Mouse (Mus musculus) adrenal gland, postnatal 14 days (tissue): Measurements from ENCODE around the gene Ntn4. TPM values are rescaled to one million over a fixed set of nuclear protein-coding genes. Genes with fewer than 3 reads are reported as not detected.

Experiments used
- DNase-seq: peaks from one replicate; pipeline ENCODE4 v3.0.0; 2021; ENCODE audit warnings: mixed read lengths
- total RNA-seq: library from RNA; stranded (reverse); gene quantifications from 2 replicates; pipeline ENCODE4 v1.2.3, GENCODE M21; 2021

Ntn4 gene
- total RNA-seq, 1 experiment from 2014 or later, result 12.1 TPM

GRCm38 (mm10) chr10:93730514-93730913, 90.0 kb downstream of the Ntn4 start:
- no peak for DNase-seq

GRCm38 (mm10) chr10:93731248-93731691, 90.8 kb downstream of the Ntn4 start:
- DNase-seq, result no peak

- DNase-seq, result peak; percentile 79
Observed at GRCm38 (mm10) chr10:93736114-93736645, 95.7 kb downstream of the Ntn4 start.

GRCm38 (mm10) chr10:93737080-93737479, 96.6 kb downstream of the Ntn4 start:
- DNase-seq, result no peak

- no peak for DNase-seq
Observed at GRCm38 (mm10) chr10:93741446-93742096, 101.1 kb downstream of the Ntn4 start.

GRCm38 (mm10) chr10:93742097-93742446, 101.6 kb downstream of the Ntn4 start:
- DNase-seq, result no peak

GRCm38 (mm10) chr10:93742598-93742997, 102.1 kb downstream of the Ntn4 start:
- no peak for DNase-seq

GRCm38 (mm10) chr10:93749267-93750192, 109.0 kb downstream of the Ntn4 start:
- DNase-seq, result no peak

GRCm38 (mm10) chr10:93751302-93751701, 110.8 kb downstream of the Ntn4 start:
- no peak for DNase-seq

- no peak for DNase-seq
Observed at GRCm38 (mm10) chr10:93753711-93754391, 113.4 kb downstream of the Ntn4 start.

- DNase-seq, result no peak
Observed at GRCm38 (mm10) chr10:93756211-93756610, 115.7 kb downstream of the Ntn4 start.

GRCm38 (mm10) chr10:93759644-93760043, 119.2 kb downstream of the Ntn4 start:
- no peak for DNase-seq

GRCm38 (mm10) chr10:93760429-93760828, 119.9 kb downstream of the Ntn4 start:
- no peak for DNase-seq

GRCm38 (mm10) chr10:93763074-93763473, 122.6 kb downstream of the Ntn4 start:
- peak; percentile 65 for DNase-seq

- no peak for DNase-seq
Observed at GRCm38 (mm10) chr10:93766221-93766620, 125.7 kb downstream of the Ntn4 start.

GRCm38 (mm10) chr10:93767245-93767644, 126.8 kb downstream of the Ntn4 start:
- DNase-seq, result no peak

GRCm38 (mm10) chr10:93768222-93768621, 127.7 kb downstream of the Ntn4 start:
- no peak for DNase-seq

GRCm38 (mm10) chr10:93771931-93772465, 131.5 kb downstream of the Ntn4 start:
- no peak for DNase-seq

GRCm38 (mm10) chr10:93772492-93772891, 132.0 kb downstream of the Ntn4 start:
- no peak for DNase-seq

GRCm38 (mm10) chr10:93776731-93777151, 136.3 kb downstream of the Ntn4 start:
- DNase-seq, result no peak

GRCm38 (mm10) chr10:93777372-93777771, 136.9 kb downstream of the Ntn4 start:
- DNase-seq, result peak; percentile 81
